Comparison of ENCODE assay signal across 25 mouse cellular contexts in genomic region chr6:124674591-124674990, GRCm38 (mm10). TPM values are rescaled to one million over a fixed set of nuclear protein-coding genes. Genes with fewer than 3 reads are reported as not detected.
"Had no signal": no experiment of that assay in that cellular context is flagged by ENCODE, and none has a peak within 500 bp of the region (broad histone marks: within the 10 kb centered on the region; RNA-seq: fewer than 3 reads in every experiment).

No protein-coding gene starts in this region.

- H3K27ac ChIP-seq: limb, embryonic 10.5 days; limb, embryonic 13.5 days; liver, embryonic 15.5 days; stomach, postnatal 0 days had no signal

- H3K9ac ChIP-seq: limb, embryonic 13.5 days; liver, embryonic 15.5 days had no signal

- H3K4me3 ChIP-seq: layer of hippocampus, adult 2 months; limb, embryonic 10.5 days; limb, embryonic 13.5 days; liver, embryonic 15.5 days had no signal

- ATAC-seq: inflammation-experienced regulatory T-cells, adult 6 months; intestine, embryonic 16.5 days had no signal

- H3K9me3 ChIP-seq: limb, embryonic 10.5 days; limb, embryonic 13.5 days; liver, embryonic 15.5 days had no signal

- H3K4me2 ChIP-seq: limb, embryonic 13.5 days; liver, embryonic 15.5 days; midbrain, embryonic 11.5 days had no signal

- DNase-seq: layer of hippocampus, adult 9-11 months; liver; lung, adult 2 months; lung, postnatal 14 days; lung, postnatal 4 days; midbrain, embryonic 14.5 days; right cerebral cortex, adult 18-20 months; right cerebral cortex, postnatal 14 days; right cerebral cortex, postnatal 4 days; thymus, adult 2 months; thymus, postnatal 14 days; thymus, postnatal 4 days had no signal

- H3K27me3 ChIP-seq: limb, embryonic 13.5 days; liver, embryonic 15.5 days had no signal

RNA-seq across cellular contexts. Expression of gene C1s2, which starts 38.7 kb away (rescaled TPM):
- total RNA-seq: megakaryocyte progenitor cell, adult 5-6 weeks; megakaryocyte-erythroid progenitor cell, adult 5-6 weeks; midbrain, postnatal 0 days had no signal
- polyA plus RNA-seq: inflammation-experienced regulatory T-cells, adult 6 months; limb, embryonic 10.5 days; limb, embryonic 13.5 days; liver, embryonic 15.5 days; midbrain, embryonic 11.5 days; neural tube, embryonic 11.5 days; stomach, embryonic 14.5 days had no signal
